Mouse (Mus musculus) stomach, postnatal 0 days (tissue): ENCODE data around the gene Gripap1.

ENCODE experiments used
- CTCF ChIP-seq: IDR thresholded peaks from 2 replicates; pipeline ENCODE4 v1.5.1; 2016; ENCODE audit warnings: antibody characterized with exemption, low read depth, mild to moderate bottlenecking, moderate library complexity
- EP300 ChIP-seq: optimal IDR thresholded peaks from 2 replicates; pipeline ENCODE3; 2016; ENCODE audit warnings: antibody characterized with exemption

DNA sequence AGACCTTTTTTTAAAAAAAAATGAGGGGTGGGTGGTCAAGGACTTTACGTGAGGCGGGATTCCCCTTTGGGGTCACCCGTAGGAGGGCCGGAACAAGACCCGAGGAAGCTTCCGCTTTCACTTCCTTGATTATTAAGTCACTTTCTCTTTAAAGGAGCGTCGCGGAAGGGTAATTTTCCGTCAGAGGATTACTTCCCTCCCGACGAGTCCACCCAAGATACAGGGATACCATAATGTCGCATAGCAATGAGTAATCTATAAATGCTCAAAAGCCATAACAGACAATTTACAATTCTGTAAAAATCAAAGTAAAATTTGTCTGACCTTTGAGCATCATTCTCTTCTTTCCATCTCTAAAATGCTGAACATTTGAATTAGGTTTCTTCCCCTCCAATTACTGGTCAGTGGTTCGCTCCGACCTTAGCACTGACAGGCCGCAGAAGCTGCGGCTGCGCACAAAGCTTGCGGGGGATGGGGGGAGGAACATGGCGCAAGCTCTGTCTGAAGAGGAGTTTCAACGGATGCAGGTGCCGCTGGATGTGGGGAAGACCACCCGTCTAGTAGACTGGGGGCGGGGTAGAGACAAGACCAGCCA lies at the start of gene Gripap1:
- no peak for TF ChIP-seq CTCF
- no peak for TF ChIP-seq EP300
